Mouse (Mus musculus) megakaryocyte, embryonic 14.5 days (primary cell): ENCODE measurements around the gene Cers1.

Experiments used
- FLI1 ChIP-seq: IDR thresholded peaks from 2 replicates; pipeline ENCODE4 v1.6.1; 2012; ENCODE audit warnings: low read length, inconsistent platforms, mixed read lengths
- GATA1 ChIP-seq: IDR thresholded peaks from 3 replicates; pipeline ENCODE4 v1.6.1; 2012; ENCODE audit warnings: mixed read lengths, low read length, inconsistent platforms, borderline replicate concordance

- TF ChIP-seq GATA1 (no peak), FLI1 (no peak)
Measured at GRCm38 (mm10) chr8:70279266-70279665, 36.3 kb upstream of the Cers1 start.
